Mouse (Mus musculus) liver, embryonic 16.5 days (tissue): ENCODE results near the gene Cdh13. TPM values are rescaled to one million over a fixed set of nuclear protein-coding genes. Genes with fewer than 3 reads are reported as not detected.

ENCODE experiments used
- ATAC-seq: fragments of 200-750 bp; cut with Nextera tagmentation; 2 replicates; pipeline ENCODE4 v1.8.0; 2017; ENCODE audit warnings: low read depth, mild to moderate bottlenecking, moderate number of reproducible peaks, moderate library complexity
- H3K27ac ChIP-seq: fragments of 300-500 bp; sonication (generic); 2 replicates; pipeline ENCODE4 v1.5.1; 2014; ENCODE audit warnings: mild to moderate bottlenecking, low read length
- H3K27me3 ChIP-seq: fragments of 300-500 bp; sonication (generic); 2 replicates; pipeline ENCODE4 v1.6.1; 2014; ENCODE audit warnings: low read depth, low read length, mixed read lengths; ENCODE audit not compliant: control insufficient read depth, insufficient read depth
- H3K36me3 ChIP-seq: fragments of 300-500 bp; sonication (generic); 2 replicates; pipeline ENCODE4 v1.6.1; 2014; ENCODE audit warnings: mild to moderate bottlenecking; ENCODE audit not compliant: control insufficient read depth, insufficient read depth
- H3K4me1 ChIP-seq: fragments of 300-500 bp; sonication (generic); 2 replicates; pipeline ENCODE4 v1.6.1; 2014; ENCODE audit warnings: low read depth, low read length, mixed read lengths; ENCODE audit not compliant: control insufficient read depth
- H3K4me2 ChIP-seq: fragments of 300-500 bp; sonication (generic); 2 replicates; pipeline ENCODE4 v1.6.1; 2014; ENCODE audit warnings: low read depth, low read length, mixed read lengths
- H3K4me3 ChIP-seq: fragments of 300-500 bp; sonication (generic); 2 replicates; pipeline ENCODE4 v1.5.1; 2014; ENCODE audit warnings: low read depth, mild to moderate bottlenecking, low read length
- H3K9ac ChIP-seq: fragments of 300-500 bp; sonication (generic); 2 replicates; pipeline ENCODE4 v1.6.1; 2014; ENCODE audit warnings: low read depth, low read length
- H3K9me3 ChIP-seq: fragments of 300-500 bp; sonication (generic); replicated peaks from 2 replicates; pipeline ENCODE4 v1.6.1; 2016; ENCODE audit warnings: low read length; ENCODE audit not compliant: control insufficient read depth
- WGBS: fragments of 180-500 bp; shearing (Covaris S2); extraction: QIAGEN DNeasy Blood & Tissue Kit; methylation state at CpG from one replicate; pipeline ENCODE4 v1.1.7; 2014; ENCODE audit not compliant: insufficient replicate concordance; 5-methylcytosine and 5-hydroxymethylcytosine counted together
- polyA plus RNA-seq: library from polyadenylated mRNA; unstranded; fragments of >200 nt; fragmentation: Nextera tagmentation; extraction: Ambion mirVana; gene quantifications from 2 replicates; pipeline ENCODE4 v1.2.1, GENCODE M21; 2015

The Cdh13 gene
- polyA plus RNA-seq, 1 experiment from 2014 or later: 1.0 TPM

DNA sequence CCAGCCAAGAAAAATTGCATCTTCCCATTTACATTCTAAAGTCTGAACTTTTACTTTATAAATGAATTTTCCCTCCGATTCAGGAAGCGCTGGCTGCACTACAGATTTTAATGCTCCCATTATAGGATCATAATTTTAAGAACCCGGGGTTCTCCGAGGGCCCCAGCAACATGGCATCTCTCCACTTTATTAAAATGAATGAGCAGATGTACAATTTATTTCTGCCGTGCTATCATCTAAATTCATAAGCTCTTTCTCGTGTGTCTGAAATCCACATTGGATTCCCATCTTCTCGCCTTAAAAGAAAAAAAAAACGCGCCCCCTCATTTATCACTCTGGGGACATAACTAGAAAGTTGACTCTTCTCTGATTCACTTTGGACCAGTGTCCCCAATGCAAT, 925.0 kb downstream of the Cdh13 start:
- Histone ChIP-seq H3K4me1 (no peaks in the 10 kb centered on the region), H3K36me3 (no peaks in the 10 kb centered on the region), H3K9ac (no peak overlapping the region), H3K27ac (no peak overlapping the region), H3K27me3 (no peaks in the 10 kb centered on the region), H3K4me2 (no peak overlapping the region), H3K9me3 (no peaks in the 10 kb centered on the region), H3K4me3 (no peak overlapping the region)
- no peak for ATAC-seq
- 68% methylated on average over 9 of the region's 9 CpGs for WGBS

DNA sequence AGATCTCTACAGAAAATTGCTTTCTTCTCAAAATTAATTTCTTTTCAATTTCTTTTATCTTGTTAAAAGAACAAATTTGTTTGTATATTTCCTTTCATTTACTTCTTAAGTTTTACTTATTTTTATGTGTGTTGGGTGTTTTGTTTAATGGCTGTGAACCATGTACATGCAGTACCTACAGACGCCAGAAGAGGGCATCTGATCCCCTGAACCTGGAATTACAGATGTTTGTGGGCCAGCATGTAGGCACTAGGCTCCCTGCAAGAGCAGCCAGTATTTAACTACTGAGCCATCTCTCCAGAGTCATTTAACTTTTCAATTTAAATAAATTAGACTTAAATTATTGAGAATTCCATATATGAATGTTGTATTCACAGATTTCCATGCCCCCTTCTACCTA, 941.0 kb downstream of the Cdh13 start:
- Histone ChIP-seq H3K4me3 (no peak overlapping the region), H3K27ac (no peak overlapping the region), H3K27me3 (no peaks in the 10 kb centered on the region), H3K9me3 (no peaks in the 10 kb centered on the region; the same call in 1 of the 2 replicates), H3K4me2 (no peak overlapping the region), H3K9ac (no peak overlapping the region), H3K36me3 (no peaks in the 10 kb centered on the region), H3K4me1 (no peaks in the 10 kb centered on the region)
- 4% methylated on average over 1 of the region's 1 CpGs for WGBS
- no peak for ATAC-seq

DNA sequence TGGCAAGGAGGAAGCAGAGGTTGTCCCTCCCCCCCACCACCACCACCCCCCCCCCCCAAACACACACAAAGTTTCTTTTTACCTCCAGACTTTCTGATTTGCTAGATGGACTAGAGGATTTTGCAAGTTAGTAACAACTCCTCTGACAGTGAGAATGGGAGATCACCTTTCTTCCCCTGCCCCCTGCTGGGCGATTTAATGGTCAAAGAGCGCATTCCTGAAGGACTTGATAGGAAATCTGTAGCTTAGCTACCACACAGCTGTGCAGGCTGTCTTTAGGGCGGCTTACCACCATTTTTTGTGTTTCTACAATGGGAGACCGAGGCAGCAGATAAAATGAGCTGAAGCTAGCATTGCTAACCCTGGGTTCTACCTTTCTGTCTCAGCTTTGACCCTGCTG, 961.6 kb downstream of the Cdh13 start:
- Histone ChIP-seq H3K4me1 (no peaks in the 10 kb centered on the region), H3K27me3 (no peaks in the 10 kb centered on the region), H3K27ac (no peak overlapping the region), H3K9ac (no peak overlapping the region), H3K4me2 (no peak overlapping the region), H3K9me3 (no peaks in the 10 kb centered on the region; the same call in none of the 2 replicates), H3K4me3 (no peak overlapping the region), H3K36me3 (no peaks in the 10 kb centered on the region)
- 31% methylated on average over 4 of the region's 4 CpGs for WGBS
- ATAC-seq: no peak

DNA sequence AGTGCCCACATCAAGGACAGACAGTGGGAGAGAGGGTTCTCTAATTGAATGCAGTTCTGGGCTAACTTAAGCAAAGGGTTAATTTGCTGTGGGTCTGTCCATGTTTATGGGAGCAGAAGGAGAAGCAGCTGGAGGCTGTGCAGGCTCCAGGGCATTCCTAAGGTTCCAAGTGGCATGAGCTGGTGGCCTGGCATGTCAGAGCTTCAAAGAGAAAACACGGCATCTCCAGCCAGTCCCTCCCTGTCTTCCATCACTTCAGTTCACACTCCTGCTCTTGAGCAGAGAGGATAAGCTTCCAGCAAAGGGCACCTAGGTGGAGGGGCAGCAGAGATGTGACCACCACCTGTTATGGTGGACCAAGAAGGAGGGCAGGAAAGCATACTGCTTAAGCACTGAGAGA, 962.1 kb downstream of the Cdh13 start:
- no peaks in the 10 kb centered on the region; the same call in none of the 2 replicates for H3K9me3 ChIP-seq
- no peaks in the 10 kb centered on the region for H3K36me3 ChIP-seq
- H3K27ac ChIP-seq: no peak overlapping the region
- H3K27me3 ChIP-seq: no peaks in the 10 kb centered on the region
- H3K4me2 ChIP-seq: no peak overlapping the region
- 53% methylated on average over 1 of the region's 1 CpGs for WGBS
- no peak overlapping the region for H3K4me3 ChIP-seq
- H3K9ac ChIP-seq: no peak overlapping the region
- no peak for ATAC-seq
- H3K4me1 ChIP-seq: no peaks in the 10 kb centered on the region

DNA sequence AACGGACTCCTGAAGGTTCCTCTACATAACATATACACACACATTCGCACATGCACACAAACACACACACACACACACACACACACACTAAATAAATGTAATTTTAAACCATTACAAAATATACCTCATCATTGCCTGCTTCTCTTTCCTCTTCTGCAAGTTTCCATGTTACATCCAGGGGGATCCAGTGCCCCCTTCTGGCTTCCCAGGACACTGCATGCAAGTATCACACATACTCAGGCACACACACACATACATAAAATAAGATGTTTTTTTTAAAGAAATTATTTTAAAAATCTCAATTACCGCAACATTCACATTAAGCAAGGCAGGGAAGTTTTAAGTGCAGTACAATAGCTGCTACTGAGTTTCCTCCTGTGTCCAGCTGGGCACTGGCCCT, 970.8 kb downstream of the Cdh13 start:
- no peaks in the 10 kb centered on the region for H3K27me3 ChIP-seq
- H3K27ac ChIP-seq: no peak overlapping the region
- no peak for ATAC-seq
- no peaks in the 10 kb centered on the region; the same call in none of the 2 replicates for H3K9me3 ChIP-seq
- no peak overlapping the region for H3K9ac ChIP-seq
- no peaks in the 10 kb centered on the region for H3K36me3 ChIP-seq
- H3K4me2 ChIP-seq: no peak overlapping the region
- H3K4me1 ChIP-seq: no peaks in the 10 kb centered on the region
- 76% methylated on average over 3 of the region's 3 CpGs for WGBS
- H3K4me3 ChIP-seq: no peak overlapping the region

DNA sequence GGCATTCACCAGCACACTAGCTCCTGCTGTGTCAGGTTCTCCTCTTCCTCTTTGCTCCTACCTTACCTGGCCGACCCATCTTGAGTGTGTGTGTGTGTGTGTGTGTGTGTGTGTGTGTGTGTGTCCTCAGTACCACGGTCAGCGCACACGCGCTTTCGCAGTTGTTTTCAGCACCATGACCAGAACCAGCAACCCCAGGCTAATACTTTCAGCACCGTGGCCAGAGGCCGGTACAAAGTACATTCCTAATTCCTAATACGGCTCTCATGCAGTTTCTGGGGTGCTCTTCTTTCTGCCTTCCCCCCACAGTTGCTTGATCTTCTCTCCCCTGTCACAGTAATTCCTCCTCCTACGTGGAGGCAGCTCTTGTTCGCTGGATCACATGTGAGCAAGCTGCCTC, 975.1 kb downstream of the Cdh13 start:
- no peaks in the 10 kb centered on the region; the same call in none of the 2 replicates for H3K9me3 ChIP-seq
- 35% methylated on average over 10 of the region's 11 CpGs for WGBS

DNA sequence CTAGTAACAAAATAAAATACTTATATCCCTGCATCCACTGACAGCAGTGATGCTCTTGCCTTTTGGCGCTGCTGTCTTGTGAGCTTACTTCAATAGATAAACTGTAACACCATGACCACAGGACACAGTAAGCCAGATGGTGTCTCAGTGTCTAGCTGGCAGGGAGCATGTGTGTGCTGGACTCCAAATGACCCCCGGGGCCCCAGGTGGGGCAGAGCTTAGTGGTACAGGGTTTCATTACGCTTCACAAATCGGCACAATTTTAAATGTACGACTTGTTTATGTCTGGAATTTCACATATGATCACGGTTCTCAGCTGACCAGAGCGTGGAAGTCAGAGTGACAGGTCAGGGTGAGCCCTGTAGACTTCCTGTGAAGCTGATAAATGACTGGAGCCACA, 980.2 kb downstream of the Cdh13 start:
- ATAC-seq: no peak
- WGBS: 60% methylated on average over 7 of the region's 7 CpGs
- H3K4me2 ChIP-seq: no peak overlapping the region
- H3K4me3 ChIP-seq: no peak overlapping the region
- H3K27me3 ChIP-seq: no peaks in the 10 kb centered on the region
- H3K9ac ChIP-seq: no peak overlapping the region
- H3K36me3 ChIP-seq: no peaks in the 10 kb centered on the region
- no peak overlapping the region for H3K27ac ChIP-seq
- no peaks in the 10 kb centered on the region for H3K9me3 ChIP-seq
- H3K4me1 ChIP-seq: no peaks in the 10 kb centered on the region

More for the DNA sequence above, 975.1 kb downstream of the Cdh13 start:
- no peaks in the 10 kb centered on the region for H3K36me3 ChIP-seq
- no peaks in the 10 kb centered on the region for H3K27me3 ChIP-seq
- no peak overlapping the region for H3K4me2 ChIP-seq
- no peak overlapping the region for H3K27ac ChIP-seq
- no peaks in the 10 kb centered on the region for H3K4me1 ChIP-seq
- H3K9ac ChIP-seq: no peak overlapping the region
- H3K4me3 ChIP-seq: no peak overlapping the region
- no peak for ATAC-seq

DNA sequence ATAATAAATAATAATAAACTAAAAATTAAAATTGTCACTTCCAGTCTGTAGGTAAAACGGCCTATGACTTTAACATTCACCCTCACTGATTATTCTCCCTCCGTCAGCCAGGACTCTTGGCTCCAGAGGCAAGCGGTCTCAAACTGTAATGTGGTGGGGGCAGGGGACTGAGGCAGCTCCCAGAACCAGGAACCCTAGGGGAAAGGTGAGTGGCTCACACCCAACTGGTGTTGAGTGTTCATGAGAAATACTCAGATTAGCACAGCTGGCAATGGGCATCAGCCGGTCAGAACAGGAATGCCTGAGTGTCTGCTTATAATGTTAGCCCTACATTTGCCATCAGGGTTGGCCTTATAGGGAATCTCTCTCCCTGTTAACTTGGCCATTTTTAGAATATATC, 982.8 kb downstream of the Cdh13 start:
- Histone ChIP-seq H3K9ac (no peak overlapping the region), H3K4me2 (no peak overlapping the region), H3K27me3 (no peaks in the 10 kb centered on the region), H3K4me3 (no peak overlapping the region), H3K36me3 (no peaks in the 10 kb centered on the region), H3K27ac (no peak overlapping the region), H3K9me3 (no peaks in the 10 kb centered on the region), H3K4me1 (no peaks in the 10 kb centered on the region)
- WGBS: 71% methylated on average over 4 of the region's 4 CpGs
- ATAC-seq: no peak

DNA sequence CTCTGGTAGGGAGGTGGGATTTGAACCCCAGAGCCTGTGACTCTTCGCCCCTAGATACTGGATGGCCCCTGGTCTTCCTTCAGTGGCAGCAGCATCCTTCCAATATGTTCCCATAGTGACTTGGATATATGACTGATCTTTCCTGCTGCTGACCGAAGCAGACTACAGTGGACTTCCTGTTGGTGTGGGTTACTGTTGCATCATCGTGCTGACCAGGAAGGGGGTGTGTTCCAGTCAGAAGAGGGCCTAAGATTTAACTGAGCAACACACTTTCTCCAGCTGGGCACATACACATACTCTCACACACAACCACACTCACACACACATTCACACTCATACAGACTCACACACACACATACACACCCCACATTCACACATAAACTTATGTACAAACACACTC, 986.0 kb downstream of the Cdh13 start:
- no peaks in the 10 kb centered on the region for H3K4me1 ChIP-seq
- H3K36me3 ChIP-seq: no peaks in the 10 kb centered on the region
- no peak overlapping the region for H3K4me2 ChIP-seq
- no peak overlapping the region for H3K27ac ChIP-seq
- ATAC-seq: no peak
- 29% methylated on average over 3 of the region's 3 CpGs for whole genome bisulfite sequencing
- H3K4me3 ChIP-seq: no peak overlapping the region
- no peaks in the 10 kb centered on the region for H3K9me3 ChIP-seq
- H3K27me3 ChIP-seq: no peaks in the 10 kb centered on the region
- no peak overlapping the region for H3K9ac ChIP-seq
